Mouse (Mus musculus) limb, embryonic 12.5 days (tissue): ENCODE results near the gene Cntd1. TPM values are rescaled to one million over a fixed set of nuclear protein-coding genes. Genes with fewer than 3 reads are reported as not detected.

ENCODE experiments used
- ATAC-seq: fragments of 200-750 bp; cut with Nextera tagmentation; 2 replicates; pipeline ENCODE4 v1.8.0; 2017; ENCODE audit warnings: low read depth, moderate TSS enrichment; ENCODE audit not compliant: insufficient number of reproducible peaks, insufficient read depth, low FRiP score, low TSS enrichment
- H3K27ac ChIP-seq: fragments of 300-500 bp; sonication (generic); 2 replicates; pipeline ENCODE4 v1.5.1; 2016; ENCODE audit warnings: mild to moderate bottlenecking, moderate library complexity
- H3K27me3 ChIP-seq: fragments of 300-500 bp; sonication (generic); 2 replicates; pipeline ENCODE4 v1.6.1; 2016; ENCODE audit warnings: mild to moderate bottlenecking, moderate library complexity
- H3K36me3 ChIP-seq: fragments of 300-500 bp; sonication (generic); 2 replicates; pipeline ENCODE4 v1.6.1; 2016; ENCODE audit warnings: mild to moderate bottlenecking, moderate library complexity
- H3K4me1 ChIP-seq: fragments of 300-500 bp; sonication (generic); replicated peaks from 2 replicates; pipeline ENCODE4 v1.6.1; 2016
- H3K4me2 ChIP-seq: fragments of 300-500 bp; sonication (generic); 2 replicates; pipeline ENCODE4 v1.6.1; 2016; ENCODE audit warnings: mild to moderate bottlenecking, moderate library complexity
- H3K4me3 ChIP-seq: fragments of 300-500 bp; sonication (generic); replicated peaks from 2 replicates; pipeline ENCODE4 v1.5.1; 2016; ENCODE audit warnings: mild to moderate bottlenecking
- H3K9ac ChIP-seq: fragments of 300-500 bp; sonication (generic); replicated peaks from 2 replicates; pipeline ENCODE4 v1.6.1; 2016; ENCODE audit warnings: mild to moderate bottlenecking, moderate library complexity
- H3K9me3 ChIP-seq: fragments of 300-500 bp; sonication (generic); 2 replicates; pipeline ENCODE4 v1.6.1; 2016; ENCODE audit warnings: mild to moderate bottlenecking, moderate library complexity
- WGBS: fragments of 180-500 bp; shearing (Covaris S2); methylation state at CpG from one replicate; pipeline ENCODE4 v1.1.7; 2016; 5-methylcytosine and 5-hydroxymethylcytosine counted together
- polyA plus RNA-seq: library from polyadenylated mRNA; unstranded; fragments of >200 nt; fragmentation: Nextera tagmentation; extraction: Ambion mirVana; gene quantifications from 2 replicates; pipeline ENCODE4 v1.2.1, GENCODE M21; 2016

The Cntd1 gene
- polyA plus RNA-seq, 1 experiment from 2014 or later, result 1.0 TPM

DNA sequence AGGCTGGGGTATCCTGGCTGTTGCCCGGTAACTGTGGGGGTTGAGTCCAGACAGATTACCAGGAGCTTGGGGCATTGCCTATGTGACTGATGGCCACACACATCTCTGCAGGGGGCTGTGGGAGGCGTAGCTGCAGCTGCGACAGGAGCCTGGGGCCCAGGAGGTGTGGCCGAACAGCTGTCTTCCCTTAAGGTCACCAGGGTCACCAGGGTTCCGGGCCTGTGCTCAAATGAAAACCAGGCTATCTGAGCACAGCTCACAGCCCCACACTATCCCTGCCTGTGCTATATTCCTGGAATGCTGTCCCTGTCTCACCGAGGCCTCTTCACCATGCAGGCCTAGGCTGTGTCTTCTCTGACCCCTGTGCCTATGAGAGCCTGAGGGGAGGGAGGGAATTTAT, 55.7 kb downstream of the Cntd1 start:
- WGBS, result 4% methylated on average over 6 of the region's 6 CpGs
- H3K36me3 ChIP-seq, result no peaks in the 10 kb centered on the region

DNA sequence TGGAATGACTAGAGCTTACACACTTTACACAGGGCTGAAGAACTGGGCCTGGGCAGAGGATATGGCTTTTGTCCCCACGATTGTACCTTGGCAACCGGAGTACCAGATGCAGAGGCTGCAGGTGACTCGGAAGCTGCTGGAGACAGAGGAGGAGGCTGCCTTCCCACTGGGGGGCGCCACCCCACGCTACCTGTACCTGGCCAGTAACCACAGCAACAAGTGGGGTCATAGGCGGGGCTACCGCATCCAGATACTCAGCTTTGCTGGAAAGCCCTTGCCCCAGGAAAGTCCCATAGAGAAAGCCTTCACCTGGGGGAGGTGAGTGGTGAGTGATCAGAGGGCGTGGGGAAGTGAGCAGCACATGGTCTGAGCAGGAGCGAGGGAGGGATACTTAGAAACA, 56.9 kb downstream of the Cntd1 start:
- Histone ChIP-seq H3K27me3 (no peaks in the 10 kb centered on the region), H3K36me3 (no peaks in the 10 kb centered on the region), H3K4me3 (no peak overlapping the region), H3K9me3 (no peaks in the 10 kb centered on the region), H3K27ac (no peak overlapping the region), H3K9ac (no peak overlapping the region), H3K4me1 (peaks cover 26% of the 10 kb centered on the region), H3K4me2 (no peak overlapping the region)
- WGBS, result 90% methylated on average over 9 of the region's 9 CpGs
- ATAC-seq, result no peak

More for the DNA sequence above, 55.7 kb downstream of the Cntd1 start:
- H3K4me2 ChIP-seq, result no peak overlapping the region
- peak overlapping the region; percentile 8; the same call in 1 of the 2 replicates for H3K9ac ChIP-seq
- H3K4me3 ChIP-seq, result no peak overlapping the region
- H3K4me1 ChIP-seq, result peaks cover 26% of the 10 kb centered on the region
- ATAC-seq, result 0 out of 2 replicates have a peak, but pooled peaks have one; percentile 33
- H3K27ac ChIP-seq, result no peak overlapping the region
- no peaks in the 10 kb centered on the region for H3K27me3 ChIP-seq
- H3K9me3 ChIP-seq, result no peaks in the 10 kb centered on the region

DNA sequence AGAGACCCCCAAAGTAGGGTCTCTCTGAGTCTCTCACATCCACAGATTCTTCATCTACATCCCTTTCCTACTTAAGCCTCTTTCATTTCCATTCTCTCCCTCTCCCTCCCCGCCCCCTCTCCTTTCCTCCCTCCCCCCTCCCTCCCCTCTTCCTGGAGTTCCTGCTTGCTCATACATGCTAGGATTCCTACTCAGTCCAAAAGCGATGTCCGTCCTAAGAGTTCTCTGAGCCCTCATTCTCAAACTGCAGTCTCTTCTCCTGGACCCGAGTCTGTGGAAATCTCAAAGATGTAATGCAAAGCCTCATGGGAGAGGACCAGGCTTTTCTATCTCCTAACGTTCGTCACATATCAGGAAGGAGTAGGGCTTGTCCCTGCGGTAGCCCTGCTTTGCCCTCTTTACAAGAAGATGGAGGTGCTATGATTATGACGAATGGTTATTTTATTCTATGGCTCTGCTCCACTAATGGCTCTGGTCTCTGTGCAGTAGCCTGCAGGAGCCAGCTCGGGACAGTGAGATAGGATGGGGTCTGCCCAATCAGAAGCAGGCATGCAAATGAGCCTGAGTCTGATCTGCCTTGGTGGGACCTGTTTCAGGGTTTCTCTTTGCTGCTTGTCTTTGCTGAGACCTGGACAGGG, 59.4 kb downstream of the Cntd1 start:
- H3K9me3 ChIP-seq, result no peaks in the 10 kb centered on the region
- H3K4me1 ChIP-seq, result peaks cover 26% of the 10 kb centered on the region
- H3K27me3 ChIP-seq, result no peaks in the 10 kb centered on the region
- H3K9ac ChIP-seq, result peak overlapping the region; percentile 51
- H3K27ac ChIP-seq, result peak overlapping the region; percentile 73
- H3K36me3 ChIP-seq, result no peaks in the 10 kb centered on the region
- peak overlapping the region; percentile 26 for H3K4me3 ChIP-seq
- WGBS, result 2% methylated on average over 9 of the region's 9 CpGs
- ATAC-seq, result peak; percentile 87
- H3K4me2 ChIP-seq, result peak overlapping the region; percentile 59

Other genes starting within 250 kb of the Cntd1 start
- gene Naglu, start 209.0 kb upstream of the Cntd1 start, polyA plus RNA-seq, result 8.0 and 8.1 TPM in 2 replicates
- not detected in 2 replicates for gene Hsd17b1, start 200.6 kb upstream of the Cntd1 start, polyA plus RNA-seq
- gene Coasy, start 196.4 kb upstream of the Cntd1 start, polyA plus RNA-seq, result 43.6 and 46.5 TPM in 2 replicates
- gene Mlx, start 191.7 kb upstream of the Cntd1 start, polyA plus RNA-seq, result 40.4 and 43.1 TPM in 2 replicates
- 54.3 and 55.7 TPM in 2 replicates for gene Psmc3ip, start 183.6 kb upstream of the Cntd1 start, polyA plus RNA-seq
- gene Retreg3, start 159.1 kb upstream of the Cntd1 start, polyA plus RNA-seq, result 18.8 and 19.1 TPM in 2 replicates
- 87.6 and 90.7 TPM in 2 replicates for gene Tubg1, start 159.1 kb upstream of the Cntd1 start, polyA plus RNA-seq
- gene Tubg2, start 123.1 kb upstream of the Cntd1 start, polyA plus RNA-seq, result 6.3 and 6.4 TPM in 2 replicates
- gene Cntnap1, start 108.5 kb upstream of the Cntd1 start, polyA plus RNA-seq, result 0.24 and 0.27 TPM in 2 replicates
- 5.3 and 7.0 TPM in 2 replicates for gene Plekhh3, start 107.7 kb upstream of the Cntd1 start, polyA plus RNA-seq
- 0.24 TPM in 1 of 2 replicates, not detected in the other for gene Ccr10, start 103.6 kb upstream of the Cntd1 start, polyA plus RNA-seq
- gene Ezh1, start 52.5 kb upstream of the Cntd1 start, polyA plus RNA-seq, result 14.2 and 16.4 TPM in 2 replicates
- 53.0 and 61.5 TPM in 2 replicates for gene Ramp2, start 33.0 kb upstream of the Cntd1 start, polyA plus RNA-seq
- 94.1 and 104 TPM in 2 replicates for gene Vps25, start 25.3 kb upstream of the Cntd1 start, polyA plus RNA-seq
- 9.4 and 12.4 TPM in 2 replicates for gene Wnk4, start 18.4 kb upstream of the Cntd1 start, polyA plus RNA-seq
- gene Coa3, start 102 bp downstream of the Cntd1 start, polyA plus RNA-seq, result 193 and 204 TPM in 2 replicates
- 126 and 129 TPM in 2 replicates for gene Becn1, start 23.3 kb downstream of the Cntd1 start, polyA plus RNA-seq
- gene Psme3, start 37.2 kb downstream of the Cntd1 start, polyA plus RNA-seq, result 154 and 167 TPM in 2 replicates
- 2.0 and 2.3 TPM in 2 replicates for gene Aoc2, start 46.1 kb downstream of the Cntd1 start, polyA plus RNA-seq
- 0.05 TPM in 1 of 2 replicates, not detected in the other for gene Aoc3, start 51.6 kb downstream of the Cntd1 start, polyA plus RNA-seq
- not detected in 2 replicates for gene G6pc, start 88.5 kb downstream of the Cntd1 start, polyA plus RNA-seq
- 86.6 and 94.2 TPM in 2 replicates for gene Aarsd1, start 138.6 kb downstream of the Cntd1 start, polyA plus RNA-seq
- 8.2 and 9.8 TPM in 2 replicates for gene Gm27029, start 145.8 kb downstream of the Cntd1 start, polyA plus RNA-seq
- gene Rundc1, start 146.1 kb downstream of the Cntd1 start, polyA plus RNA-seq, result 22.0 and 24.0 TPM in 2 replicates
- gene Ptges3l, start 146.3 kb downstream of the Cntd1 start, polyA plus RNA-seq, result 7.8 and 9.4 TPM in 2 replicates
- 382 and 394 TPM in 2 replicates for gene Rpl27, start 163.3 kb downstream of the Cntd1 start, polyA plus RNA-seq
- gene Ifi35, start 169.4 kb downstream of the Cntd1 start, polyA plus RNA-seq, result 6.3 and 6.6 TPM in 2 replicates
- 9.7 and 10.2 TPM in 2 replicates for gene Rnd2, start 186.0 kb downstream of the Cntd1 start, polyA plus RNA-seq
- gene Vat1, start 187.2 kb downstream of the Cntd1 start, polyA plus RNA-seq, result 23.2 and 26.7 TPM in 2 replicates